Mouse (Mus musculus): ENCODE data around the gene Csrp1. TPM values are rescaled to one million over a fixed set of nuclear protein-coding genes. Genes with fewer than 3 reads are reported as not detected.
A peak's percentile ranks its signal among the peaks of the same experiment; 100 is the strongest.

Gene Csrp1
- total and polyA plus RNA-seq, 3 experiments = 0.05 to 0.38 TPM; not detected in 1

DNA sequence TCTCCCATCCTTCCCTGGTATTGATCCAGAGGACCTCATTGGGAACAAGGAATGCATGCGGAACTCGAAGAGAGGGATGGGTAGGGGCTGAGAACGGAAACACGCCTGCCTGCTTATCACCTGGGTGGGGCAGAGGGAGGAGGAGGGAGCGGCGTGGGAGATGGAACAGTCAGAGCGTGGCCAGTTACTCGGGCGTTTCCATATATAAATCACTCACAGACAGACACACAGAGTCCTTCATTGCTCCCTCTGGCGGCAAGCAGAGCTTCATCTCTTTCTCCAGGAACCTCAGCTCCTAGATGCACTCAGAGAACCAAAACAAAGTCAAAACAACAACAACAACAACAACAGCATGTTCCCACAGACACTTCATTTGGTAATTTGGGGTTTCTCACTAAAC lies 68.8 kb downstream of the Csrp1 start:
- ATAC-seq (ENCODE audit: extremely low read depth, insufficient number of reproducible peaks, low FRiP score, poor library complexity, severe bottlenecking) = no peak
- no peak overlapping the region for H3K4me3 ChIP-seq (ENCODE audit: low read depth, low read length)

DNA sequence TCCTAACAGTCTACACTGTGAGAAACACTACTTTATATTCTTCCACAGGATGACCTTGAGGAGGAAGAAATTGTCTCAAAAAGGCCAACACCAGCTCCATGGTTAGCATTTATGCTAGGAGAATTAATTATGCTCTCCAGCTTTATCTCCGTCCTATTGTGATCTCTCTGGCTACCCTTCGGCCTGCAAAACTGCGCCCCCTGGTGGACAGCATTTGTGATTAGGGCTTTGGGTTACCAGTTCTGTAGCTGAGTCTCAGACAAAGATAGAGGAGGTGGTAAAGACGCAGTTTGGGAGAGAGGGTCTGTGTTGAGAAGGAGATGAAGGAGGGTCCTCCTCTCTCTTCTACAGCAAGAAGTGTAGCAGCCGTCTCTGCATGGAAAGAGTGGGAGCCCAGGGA lies 70.0 kb downstream of the Csrp1 start:
- Histone ChIP-seq H3K36me3 (replicated peaks) (no peaks in the 10 kb centered on the region), H3K4me1 (ENCODE audit: insufficient read depth, low read depth, low read length) (no peaks in the 10 kb centered on the region), H3K27me3 (ENCODE audit: insufficient read depth, low read length) (peaks cover 27% of the 10 kb centered on the region), H3K4me3 (ENCODE audit: low read depth, low read length) (no peak overlapping the region), H3K9me3 (replicated peaks) (no peaks in the 10 kb centered on the region)
- ATAC-seq (ENCODE audit: extremely low read depth, insufficient number of reproducible peaks, low FRiP score, poor library complexity, severe bottlenecking) = no peak
- TF ChIP-seq POLR2AphosphoS5 (IDR thresholded peaks at IDR 0.05; ENCODE audit: insufficient replicate concordance, low read depth, low read length) (no peak), CTCF (IDR thresholded peaks at IDR 0.05; ENCODE audit: low read depth, low read length) (peak; percentile 70)
- peak; percentile 65 for DNase-seq (ENCODE audit: low spot score)

More for the DNA sequence above, 68.8 kb downstream of the Csrp1 start:
- no peaks in the 10 kb centered on the region for H3K4me1 ChIP-seq (ENCODE audit: insufficient read depth, low read depth, low read length)
- no peaks in the 10 kb centered on the region for H3K36me3 ChIP-seq (replicated peaks)
- TF ChIP-seq GATA1 (IDR thresholded peaks at IDR 0.05; ENCODE audit: borderline replicate concordance, low read length) (no peak), TAL1 (conservative IDR thresholded peaks at IDR 0.05; ENCODE audit: low read depth, low read length) (no peak), CTCF (IDR thresholded peaks at IDR 0.05; ENCODE audit: low read depth, low read length) (no peak), POLR2AphosphoS5 (IDR thresholded peaks at IDR 0.05; ENCODE audit: insufficient replicate concordance, low read depth, low read length) (no peak), GATA2 (IDR thresholded peaks at IDR 0.05; ENCODE audit: borderline replicate concordance, low read depth, low read length) (no peak)
- peaks cover 22% of the 10 kb centered on the region for H3K27me3 ChIP-seq (ENCODE audit: insufficient read depth, low read length)
- no peaks in the 10 kb centered on the region for H3K9me3 ChIP-seq (replicated peaks)
- DNase-seq (ENCODE audit: low spot score) = no peak

DNA sequence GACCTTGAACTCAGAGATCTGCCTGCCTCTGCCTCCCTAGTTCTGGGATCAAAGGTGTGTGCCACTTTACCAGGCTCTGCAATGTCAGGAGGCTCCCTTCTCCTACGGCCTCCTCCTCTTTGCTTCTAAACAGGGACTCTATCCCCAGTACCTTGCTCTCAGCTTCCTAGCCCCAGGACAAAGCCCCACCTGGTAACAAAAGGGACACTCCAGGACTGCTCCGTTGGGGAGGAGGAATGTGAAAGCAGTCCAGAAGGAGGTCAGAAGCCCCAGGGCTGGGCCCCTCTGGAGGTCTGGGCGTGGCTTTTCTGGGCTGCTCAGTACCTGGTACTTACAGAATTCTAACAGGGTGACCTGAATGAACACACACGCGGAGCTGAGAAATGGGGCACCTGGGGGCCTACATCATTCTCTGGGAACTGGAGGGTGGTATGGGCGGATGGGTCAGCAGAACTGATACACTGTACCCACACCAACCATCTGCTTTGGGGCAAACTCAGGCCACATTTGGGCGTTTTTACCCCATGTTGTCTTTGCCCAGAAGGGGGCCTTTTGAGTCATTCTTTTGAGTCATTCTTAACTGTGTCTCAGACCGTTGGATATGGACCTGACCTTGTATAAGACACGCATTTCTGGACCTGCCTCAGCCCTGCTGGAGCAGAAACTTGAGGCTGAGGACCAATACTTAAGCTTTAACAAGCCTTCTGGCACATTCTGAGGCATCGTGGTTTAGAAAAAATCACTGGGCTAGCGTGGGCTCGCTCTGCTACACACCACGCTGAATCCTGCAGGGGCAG lies 72.5 kb downstream of the Csrp1 start:
- H3K9me3 ChIP-seq (replicated peaks) = no peaks in the 10 kb centered on the region
- H3K4me3 ChIP-seq (ENCODE audit: low read depth, low read length) = no peak overlapping the region
- no peaks in the 10 kb centered on the region for H3K4me1 ChIP-seq (ENCODE audit: insufficient read depth, low read depth, low read length)
- H3K36me3 ChIP-seq (replicated peaks) = no peaks in the 10 kb centered on the region
- ATAC-seq (ENCODE audit: extremely low read depth, insufficient number of reproducible peaks, low FRiP score, poor library complexity, severe bottlenecking) (no peak), DNase-seq (ENCODE audit: low spot score) (no peak)
- H3K27me3 ChIP-seq (ENCODE audit: insufficient read depth, low read length) = peaks cover 28% of the 10 kb centered on the region
- TF ChIP-seq POLR2AphosphoS5 (IDR thresholded peaks at IDR 0.05; ENCODE audit: insufficient replicate concordance, low read depth, low read length) (no peak), TAL1 (conservative IDR thresholded peaks at IDR 0.05; ENCODE audit: low read depth, low read length) (no peak), GATA1 (IDR thresholded peaks at IDR 0.05; ENCODE audit: borderline replicate concordance, low read length) (no peak), GATA2 (IDR thresholded peaks at IDR 0.05; ENCODE audit: borderline replicate concordance, low read depth, low read length) (no peak), CTCF (IDR thresholded peaks at IDR 0.05; ENCODE audit: low read depth, low read length) (no peak)

DNA sequence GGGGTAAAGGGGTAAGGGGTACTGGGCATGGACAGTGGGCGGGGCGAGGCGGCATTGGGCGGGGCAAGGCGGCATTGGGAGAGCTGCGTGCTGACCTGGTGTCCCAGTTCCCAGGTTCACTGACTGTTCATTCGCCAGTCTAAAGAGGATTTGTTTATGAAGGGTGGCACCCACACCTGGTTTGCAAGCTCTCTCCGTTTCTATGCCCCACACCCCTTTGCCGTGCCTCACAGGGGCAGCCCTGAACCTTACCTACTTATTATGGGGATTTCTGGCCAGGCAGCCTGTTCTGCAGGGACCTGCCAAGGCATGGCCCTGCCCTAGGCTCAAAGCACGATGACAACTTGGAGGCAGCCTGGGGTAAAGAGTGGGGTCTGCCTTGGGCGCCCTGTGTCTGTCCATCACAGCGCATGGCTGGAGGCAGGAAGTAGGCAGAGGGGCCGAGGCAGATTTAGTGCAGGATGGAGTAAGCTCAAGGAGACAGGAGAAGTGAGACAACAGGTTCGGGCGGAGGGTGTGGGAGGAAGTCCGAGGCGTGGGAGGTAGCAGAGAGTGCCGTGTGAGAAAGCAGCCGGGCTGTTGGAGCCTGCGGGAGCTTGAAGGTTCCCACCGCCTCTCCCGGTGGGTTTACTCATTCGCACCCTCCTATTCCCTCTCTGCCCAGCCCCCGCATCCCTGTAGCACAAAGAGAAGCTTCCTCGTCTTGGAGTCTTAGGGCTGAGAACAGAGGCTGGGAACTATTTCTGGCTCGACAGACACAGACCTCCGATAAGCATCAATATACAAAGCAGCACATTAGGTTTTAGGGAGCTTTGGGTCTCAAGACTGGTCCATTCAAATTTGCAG lies 73.7 kb downstream of the Csrp1 start:
- no peaks in the 10 kb centered on the region for H3K4me1 ChIP-seq (ENCODE audit: insufficient read depth, low read depth, low read length)
- DNase-seq (ENCODE audit: low spot score) (no peak), ATAC-seq (ENCODE audit: extremely low read depth, insufficient number of reproducible peaks, low FRiP score, poor library complexity, severe bottlenecking) (no peak)
- H3K4me3 ChIP-seq (ENCODE audit: low read depth, low read length) = no peak overlapping the region
- no peaks in the 10 kb centered on the region for H3K9me3 ChIP-seq (replicated peaks)
- no peaks in the 10 kb centered on the region for H3K36me3 ChIP-seq (replicated peaks)
- TF ChIP-seq POLR2AphosphoS5 (IDR thresholded peaks at IDR 0.05; ENCODE audit: insufficient replicate concordance, low read depth, low read length) (no peak), TAL1 (conservative IDR thresholded peaks at IDR 0.05; ENCODE audit: low read depth, low read length) (no peak), GATA2 (IDR thresholded peaks at IDR 0.05; ENCODE audit: borderline replicate concordance, low read depth, low read length) (no peak), CTCF (IDR thresholded peaks at IDR 0.05; ENCODE audit: low read depth, low read length) (no peak), GATA1 (IDR thresholded peaks at IDR 0.05; ENCODE audit: borderline replicate concordance, low read length) (no peak)
- peaks cover 28% of the 10 kb centered on the region for H3K27me3 ChIP-seq (ENCODE audit: insufficient read depth, low read length)

DNA sequence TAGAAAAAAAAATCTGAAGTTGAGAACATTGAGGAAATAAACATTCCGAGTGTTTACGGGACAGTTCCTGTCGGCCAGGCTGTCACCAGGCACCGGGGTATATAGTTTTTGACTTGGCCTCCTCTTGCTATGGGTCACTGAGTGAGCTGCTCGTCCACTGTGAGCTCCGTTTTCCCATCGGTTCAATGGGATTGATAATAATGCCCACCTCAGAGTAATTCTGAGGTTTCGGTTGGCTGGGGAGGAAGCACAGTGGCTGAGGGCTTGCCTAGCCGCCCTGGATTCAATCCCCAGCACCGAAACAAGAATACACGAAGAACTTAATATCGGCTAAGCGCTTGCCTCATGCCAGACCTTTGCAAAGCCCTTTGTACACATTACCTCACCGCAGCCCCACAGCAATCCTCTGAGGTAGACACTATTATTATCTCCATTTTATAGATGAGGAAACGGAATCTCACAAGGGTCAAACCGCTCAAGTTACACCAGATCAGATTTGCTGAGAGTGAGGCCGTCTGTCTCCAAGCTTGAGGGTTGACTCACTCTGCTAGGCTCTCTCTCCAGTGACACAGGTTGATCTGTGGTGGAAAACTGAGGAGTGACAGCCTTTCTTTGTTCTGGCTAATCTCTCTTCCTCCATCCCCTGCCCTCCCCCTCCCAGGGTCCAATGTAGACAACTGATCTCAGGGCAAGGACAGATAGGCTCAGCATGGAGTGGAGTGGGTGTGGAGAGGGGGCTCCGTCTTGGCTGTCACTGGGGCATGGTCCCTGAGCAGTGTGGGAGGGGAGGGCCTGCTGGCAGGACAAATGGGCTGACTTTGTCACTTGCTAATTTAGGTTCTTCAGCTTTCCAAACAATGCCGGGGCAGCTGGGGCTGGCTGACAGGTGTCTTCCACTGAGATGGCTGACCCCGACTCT lies 74.6 kb downstream of the Csrp1 start:
- H3K4me1 ChIP-seq (ENCODE audit: insufficient read depth, low read depth, low read length) = no peaks in the 10 kb centered on the region
- H3K9me3 ChIP-seq (replicated peaks) = no peaks in the 10 kb centered on the region
- DNase-seq (ENCODE audit: low spot score) (no peak), ATAC-seq (ENCODE audit: extremely low read depth, insufficient number of reproducible peaks, low FRiP score, poor library complexity, severe bottlenecking) (no peak)
- no peak for TF ChIP-seq GATA1 (IDR thresholded peaks at IDR 0.05; ENCODE audit: borderline replicate concordance, low read length)
- TF ChIP-seq POLR2AphosphoS5 (IDR thresholded peaks at IDR 0.05; ENCODE audit: insufficient replicate concordance, low read depth, low read length) = no peak
- TF ChIP-seq TAL1 (conservative IDR thresholded peaks at IDR 0.05; ENCODE audit: low read depth, low read length) = no peak
- TF ChIP-seq GATA2 (IDR thresholded peaks at IDR 0.05; ENCODE audit: borderline replicate concordance, low read depth, low read length) = no peak
- TF ChIP-seq CTCF (IDR thresholded peaks at IDR 0.05; ENCODE audit: low read depth, low read length) = no peak
- H3K27me3 ChIP-seq (ENCODE audit: insufficient read depth, low read length) = peaks cover 34% of the 10 kb centered on the region
- no peaks in the 10 kb centered on the region for H3K36me3 ChIP-seq (replicated peaks)
- H3K4me3 ChIP-seq (ENCODE audit: low read depth, low read length) = no peak overlapping the region
